Mouse (Mus musculus) left cerebral cortex, adult 2 months (tissue): ENCODE data around the gene Sh3gl3. TPM values are rescaled to one million over a fixed set of nuclear protein-coding genes. Genes with fewer than 3 reads are reported as not detected.

Source experiments
- DNase-seq, 2 experiments: peaks; one replicate each; pipeline ENCODE4 v3.0.0; 2021 to 2022; ENCODE audit warnings: low spot score in 2 of 2, mixed read lengths in 1 of 2; ENCODE audit errors: extremely low spot score in 1 of 2
- H3K27ac ChIP-seq: fragments of 200-600 bp; 2 replicates; pipeline ENCODE4 v1.8.1; 2022
- H3K4me3 ChIP-seq: fragments of 200-600 bp; 2 replicates; pipeline ENCODE4 v1.8.1; 2022
- CTCF ChIP-seq: fragments of 200-600 bp; IDR thresholded peaks from 2 replicates; pipeline ENCODE4 v1.8.1; 2022; ENCODE audit warnings: antibody characterized with exemption, mild to moderate bottlenecking, moderate library complexity
- intact Hi-C: fragments of 180-260 bp; cut with DNase I; formaldehyde crosslinking; loops from one replicate; pipeline ENCODE4 v1.15.1; 2025
- total RNA-seq, 2 experiments: library from RNA; stranded (reverse); gene quantifications; 2 replicates each; pipeline ENCODE4 v1.2.3; 2021

Sh3gl3 gene
- total RNA-seq, 2 experiments from 2014 or later, result 44.5 to 47.0 TPM

DNA sequence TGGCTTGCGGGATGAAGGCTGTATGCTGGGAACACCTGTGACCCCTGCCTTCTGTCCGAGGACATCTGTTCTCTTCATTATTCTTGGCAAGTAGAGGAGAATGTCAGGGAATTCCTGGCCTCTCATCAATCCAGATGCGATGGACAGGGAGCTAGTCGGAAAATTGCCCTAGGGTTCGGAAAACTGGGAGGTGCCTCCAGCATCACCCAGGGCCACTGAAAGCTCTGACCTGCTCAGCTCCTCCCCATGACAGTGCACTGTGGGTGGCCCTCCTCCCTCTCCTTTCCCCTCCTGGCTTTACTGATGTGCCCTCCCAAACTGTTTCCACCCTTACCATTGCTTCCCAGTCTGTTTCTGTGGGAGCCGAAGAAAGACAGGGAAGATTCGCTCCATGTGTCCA, 29.5 kb downstream of the Sh3gl3 start:
- no peak for DNase-seq

DNA sequence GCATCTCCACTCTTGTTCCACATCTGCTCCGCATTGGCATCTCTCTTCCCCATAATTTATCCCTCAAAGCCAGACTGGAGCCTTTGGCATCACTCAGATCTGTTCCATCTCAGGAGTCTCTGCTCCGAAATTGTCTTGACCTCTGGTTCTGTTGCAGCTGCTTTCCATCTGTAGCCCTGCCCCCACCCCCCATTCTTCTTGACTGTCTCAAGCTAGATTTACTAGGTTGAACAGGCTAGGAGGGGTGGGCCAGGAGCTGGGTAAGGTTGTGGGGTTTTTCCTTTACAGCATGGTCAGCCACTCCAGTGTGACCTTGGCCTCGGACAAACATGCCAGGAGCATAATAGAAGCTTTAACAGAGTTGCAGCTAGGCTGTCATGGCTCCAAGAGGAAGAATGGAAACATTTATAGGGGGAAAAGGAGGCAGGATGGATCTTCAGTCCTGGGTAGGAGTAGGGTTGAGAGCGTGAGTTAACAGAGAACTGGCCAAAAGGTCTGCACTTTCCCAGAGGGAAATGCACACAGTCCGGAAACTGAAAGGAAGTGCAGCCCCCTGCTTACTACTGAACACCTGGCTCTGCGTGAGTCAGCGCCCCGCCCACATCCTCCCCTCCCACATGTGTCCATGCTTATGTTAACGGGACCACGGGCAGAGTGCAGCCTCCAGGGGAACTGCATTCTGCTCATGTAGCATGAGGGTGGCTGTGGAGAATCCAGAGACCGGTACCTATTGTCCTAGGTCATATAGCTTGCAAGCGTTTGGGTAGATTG, 30.6 kb downstream of the Sh3gl3 start:
- TF ChIP-seq CTCF, result no peak
- peak in 1 of 2 experiments; percentile 28 for DNase-seq
- no peak overlapping the region for H3K27ac ChIP-seq
- intact Hi-C loops, result no loop called here
- no peak overlapping the region for H3K4me3 ChIP-seq

More for the DNA sequence above, 29.5 kb downstream of the Sh3gl3 start:
- no peak overlapping the region for H3K4me3 ChIP-seq
- no peak for TF ChIP-seq CTCF
- no peak overlapping the region for H3K27ac ChIP-seq
- intact Hi-C loops, result no loop called here

DNA sequence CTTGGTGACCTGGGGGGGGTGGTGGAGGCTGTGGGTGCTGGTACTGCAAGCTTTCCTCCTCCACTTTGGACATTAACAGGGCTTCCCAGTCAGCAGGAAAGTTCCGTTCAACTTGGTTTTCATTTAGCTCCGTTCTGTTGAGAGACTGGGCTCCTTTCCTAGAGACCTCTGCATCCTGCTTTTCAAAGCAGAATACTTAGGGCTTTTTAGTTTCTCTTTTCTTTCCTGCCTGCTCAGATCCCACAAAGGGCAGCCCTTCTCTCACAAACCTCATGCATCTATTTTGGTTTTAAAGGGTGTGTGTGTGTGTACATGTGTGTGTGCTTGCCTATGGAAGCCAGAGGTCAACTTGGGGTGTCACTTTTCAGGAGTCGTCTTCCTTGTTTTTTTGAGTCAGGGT, 31.3 kb downstream of the Sh3gl3 start:
- no peak for TF ChIP-seq CTCF
- H3K27ac ChIP-seq, result no peak overlapping the region
- no peak for DNase-seq
- no peak overlapping the region for H3K4me3 ChIP-seq
- intact Hi-C loops, result no loop called here

DNA sequence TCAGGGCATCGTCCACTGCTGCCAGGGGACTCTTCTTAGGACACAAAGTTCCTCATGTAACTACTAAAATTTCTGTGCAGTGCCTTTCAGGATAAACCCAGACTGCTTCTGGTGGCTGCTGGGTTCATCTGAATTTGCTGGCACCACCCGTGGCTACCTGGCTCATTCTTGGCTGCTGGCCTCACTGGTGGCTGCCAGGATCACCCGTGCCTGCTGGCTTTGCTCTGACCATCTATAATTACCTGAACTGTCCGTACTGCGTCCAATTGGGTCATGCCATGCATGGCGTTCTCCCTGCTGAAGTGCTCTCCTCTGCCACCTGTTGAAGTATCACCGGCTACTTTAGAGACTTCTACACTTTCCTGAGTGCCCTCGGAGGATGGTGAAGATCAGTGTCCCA, 33.1 kb downstream of the Sh3gl3 start:
- H3K4me3 ChIP-seq, result no peak overlapping the region
- TF ChIP-seq CTCF, result no peak
- intact Hi-C loops, result no loop called here
- no peak overlapping the region for H3K27ac ChIP-seq
- no peak for DNase-seq

DNA sequence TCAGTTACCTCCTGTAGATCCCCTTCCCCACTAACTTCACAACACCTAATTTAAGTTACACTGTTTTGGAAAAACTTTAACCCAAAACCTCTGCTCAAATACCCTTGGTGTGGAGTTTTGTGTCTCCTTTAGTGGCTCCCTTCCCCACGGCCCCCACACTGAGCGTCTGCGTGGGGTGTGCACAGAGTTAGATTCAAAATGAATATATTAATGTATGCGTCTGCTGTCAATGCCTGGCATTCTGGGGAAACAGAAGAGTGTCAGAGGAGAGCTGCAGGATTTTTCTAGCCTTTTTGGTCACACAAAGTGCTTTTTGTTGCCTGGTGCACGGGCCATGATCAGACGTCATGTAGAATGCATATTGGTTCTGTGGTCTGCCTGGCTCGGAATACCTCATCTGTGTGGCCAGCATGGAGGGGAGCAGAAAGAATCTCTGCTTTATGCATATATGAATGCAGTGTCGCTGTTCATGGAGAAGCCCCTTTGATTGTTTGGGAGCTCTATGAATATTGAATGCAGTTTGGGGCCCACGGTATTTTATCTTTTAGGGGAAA, 47.8 kb downstream of the Sh3gl3 start:
- Histone ChIP-seq H3K27ac (peak overlapping the region; percentile 15; the same call in 1 of the 2 replicates), H3K4me3 (no peak overlapping the region)
- peak in 1 of 2 experiments; percentile 25 for DNase-seq
- intact Hi-C loops, result no loop called here
- no peak for TF ChIP-seq CTCF

DNA sequence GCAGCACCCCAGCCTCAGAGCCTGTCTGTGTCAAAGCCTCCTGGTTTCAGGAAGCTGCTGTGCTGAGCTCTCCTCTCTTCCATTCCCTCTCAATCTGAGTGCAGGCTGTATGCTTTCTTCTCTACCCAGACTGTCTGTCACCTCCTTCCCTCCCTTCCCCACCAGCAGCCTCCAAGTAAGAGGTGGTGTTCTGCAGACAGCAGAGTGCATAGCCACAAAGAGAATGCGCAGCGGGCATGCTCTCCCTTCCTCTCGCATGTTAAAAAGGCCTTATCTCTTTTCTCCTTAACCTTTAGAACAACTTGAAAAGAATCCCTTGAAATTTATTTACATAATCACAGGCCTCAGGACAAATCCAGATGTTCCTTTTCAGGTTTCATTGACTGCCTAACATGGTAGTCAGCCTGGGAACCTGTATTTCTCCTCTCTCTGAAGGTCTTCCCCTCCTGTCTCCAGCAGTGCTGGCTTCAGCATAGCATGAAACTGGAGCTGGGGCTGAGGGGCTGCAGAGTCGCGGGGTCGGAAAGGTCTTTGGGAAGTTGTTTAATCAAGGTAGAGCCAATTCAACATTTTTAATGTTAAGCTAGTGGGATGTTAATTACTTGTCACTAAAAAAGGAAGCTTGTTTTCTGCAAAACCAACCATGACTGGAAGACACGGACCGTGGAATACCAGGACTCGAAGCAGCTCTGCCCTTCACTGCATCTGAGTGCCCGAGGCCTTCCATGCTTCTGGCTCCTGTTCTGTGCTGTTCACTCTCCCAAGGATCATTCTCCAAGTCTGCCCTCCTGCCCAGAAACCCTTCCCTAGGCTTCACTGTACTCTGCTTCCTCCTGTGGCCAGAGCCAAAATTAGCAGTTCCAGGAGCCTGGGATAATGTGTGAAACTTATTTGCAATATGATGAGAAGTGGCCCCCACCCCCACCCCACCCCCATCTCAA, 50.5 kb downstream of the Sh3gl3 start:
- no peak for DNase-seq
- H3K27ac ChIP-seq, result no peak overlapping the region
- intact Hi-C loops, result no loop called here
- TF ChIP-seq CTCF, result no peak
- H3K4me3 ChIP-seq, result no peak overlapping the region

DNA sequence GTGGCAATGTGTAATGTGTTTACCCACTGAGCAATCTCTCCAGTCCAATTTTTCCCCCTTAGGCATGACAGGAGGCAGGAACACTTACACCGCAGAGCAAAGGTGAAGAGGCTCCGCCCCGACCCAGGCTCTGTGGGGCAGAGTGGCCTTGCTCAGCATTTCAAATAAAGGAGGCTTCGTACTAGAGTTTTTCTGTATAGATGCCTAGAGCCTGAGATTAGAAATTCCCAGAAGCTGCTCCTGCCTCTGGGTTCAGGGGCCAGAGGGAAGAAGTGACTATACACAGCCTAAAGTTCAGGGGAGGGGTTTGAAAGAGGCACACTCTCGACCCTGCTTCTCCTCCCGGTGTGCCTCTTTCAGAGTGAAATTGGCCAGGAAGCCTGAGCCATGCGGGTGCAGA, 59.6 kb downstream of the Sh3gl3 start:
- no peak for DNase-seq
- Histone ChIP-seq H3K4me3 (no peak overlapping the region), H3K27ac (no peak overlapping the region)
- no peak for TF ChIP-seq CTCF
- intact Hi-C loops, result no loop called here

DNA sequence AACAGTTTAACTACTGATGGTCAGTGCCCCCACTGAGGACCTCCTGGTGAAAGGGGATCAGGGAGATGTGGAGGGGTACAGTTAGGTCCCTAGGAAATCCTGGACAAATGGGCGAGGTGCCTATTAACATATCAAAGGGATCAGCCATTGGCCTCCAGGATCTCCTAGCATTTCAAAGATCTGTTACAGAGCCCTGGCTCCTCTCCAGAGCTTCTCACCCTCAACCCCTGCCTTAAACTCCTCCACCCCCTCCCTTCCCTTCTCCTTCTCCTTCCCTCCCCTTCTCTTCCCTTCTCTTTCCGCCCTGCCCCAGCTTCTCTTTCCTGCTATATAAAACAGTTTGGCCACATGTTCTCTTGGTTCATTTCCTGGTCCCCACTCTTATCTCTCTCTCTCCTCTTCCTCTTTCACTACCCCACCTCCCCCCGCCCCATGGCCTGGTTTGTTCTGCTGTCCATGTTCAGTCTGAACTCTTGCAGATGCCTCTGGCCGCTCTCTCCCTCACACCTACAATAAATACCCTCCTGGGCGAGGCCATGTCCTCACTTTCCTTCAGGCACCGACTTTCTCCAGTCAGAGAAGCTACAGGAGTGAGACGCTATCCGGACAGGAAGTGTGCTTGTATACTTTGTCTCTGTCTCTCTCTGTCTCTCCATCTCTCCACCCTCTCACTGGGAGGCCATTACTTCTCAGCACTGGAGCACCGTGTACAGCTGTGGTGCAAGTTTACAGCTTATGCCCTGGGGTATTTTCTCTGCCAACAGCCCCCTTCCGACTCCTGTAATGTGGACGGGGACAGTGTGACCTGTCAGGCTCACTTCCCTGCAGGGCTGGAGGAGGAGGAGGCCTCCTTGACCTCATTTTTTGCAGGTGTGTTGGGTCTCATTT, 60.6 kb downstream of the Sh3gl3 start:
- H3K27ac ChIP-seq, result no peak overlapping the region
- H3K4me3 ChIP-seq, result no peak overlapping the region
- intact Hi-C loops, result no loop called here

DNA sequence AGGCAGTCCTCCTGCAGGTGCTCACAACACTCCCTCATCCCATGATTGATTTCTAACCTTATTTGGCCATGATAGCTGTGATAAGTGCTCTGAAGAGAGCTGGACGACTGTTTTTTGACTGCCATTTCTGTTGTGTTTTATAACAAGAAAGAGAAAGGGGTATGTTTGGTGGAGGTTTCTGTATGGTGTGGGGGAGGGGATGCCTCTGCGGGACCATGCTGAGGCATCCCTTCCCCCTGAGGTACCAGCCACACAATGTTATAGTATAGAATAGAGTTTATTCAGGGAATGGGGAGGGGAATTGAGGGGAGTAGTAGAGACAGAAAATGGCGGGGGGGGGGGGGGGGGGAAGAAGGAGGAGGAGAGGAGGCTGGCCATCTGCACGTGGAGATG, 61.3 kb downstream of the Sh3gl3 start:
- intact Hi-C loops, result no loop called here
- no peak overlapping the region for H3K27ac ChIP-seq
- no peak overlapping the region for H3K4me3 ChIP-seq
- no peak for DNase-seq
- TF ChIP-seq CTCF, result no peak

More for the DNA sequence above, 60.6 kb downstream of the Sh3gl3 start:
- no peak for DNase-seq
- TF ChIP-seq CTCF, result no peak

DNA sequence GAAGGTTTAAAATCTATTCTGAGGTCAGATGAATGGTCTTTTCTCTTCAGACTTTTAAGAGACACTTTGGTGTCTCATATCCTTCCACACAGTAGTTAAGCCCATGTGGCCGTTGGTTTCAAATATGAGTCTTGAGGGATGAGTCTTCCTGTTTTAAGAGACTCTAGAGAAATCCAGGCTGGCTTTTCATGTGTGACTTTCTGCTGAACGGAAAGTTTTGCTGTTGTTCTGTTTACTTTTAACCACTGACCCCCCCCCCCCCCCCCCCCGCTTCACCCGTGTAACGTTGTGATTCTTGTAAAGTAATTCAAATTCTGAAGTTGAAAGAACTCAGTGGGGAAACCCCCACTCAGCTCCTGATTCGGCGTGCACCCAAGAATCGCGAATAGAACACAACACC, 61.8 kb downstream of the Sh3gl3 start:
- intact Hi-C loops, result no loop called here
- Histone ChIP-seq H3K4me3 (no peak overlapping the region), H3K27ac (no peak overlapping the region)
- TF ChIP-seq CTCF, result no peak
- DNase-seq, result no peak
